Mouse (Mus musculus): Measurements from ENCODE around the gene Nudt9. TPM values are rescaled to one million over a fixed set of nuclear protein-coding genes. Genes with fewer than 3 reads are reported as not detected.
A peak's percentile ranks its signal among the peaks of the same experiment; 100 is the strongest.

Gene Nudt9
- 63.1 and 65.1 TPM in 2 replicates for polyA plus RNA-seq (2016; fragmentation: Nextera tagmentation; extraction: Ambion mirVana)

DNA sequence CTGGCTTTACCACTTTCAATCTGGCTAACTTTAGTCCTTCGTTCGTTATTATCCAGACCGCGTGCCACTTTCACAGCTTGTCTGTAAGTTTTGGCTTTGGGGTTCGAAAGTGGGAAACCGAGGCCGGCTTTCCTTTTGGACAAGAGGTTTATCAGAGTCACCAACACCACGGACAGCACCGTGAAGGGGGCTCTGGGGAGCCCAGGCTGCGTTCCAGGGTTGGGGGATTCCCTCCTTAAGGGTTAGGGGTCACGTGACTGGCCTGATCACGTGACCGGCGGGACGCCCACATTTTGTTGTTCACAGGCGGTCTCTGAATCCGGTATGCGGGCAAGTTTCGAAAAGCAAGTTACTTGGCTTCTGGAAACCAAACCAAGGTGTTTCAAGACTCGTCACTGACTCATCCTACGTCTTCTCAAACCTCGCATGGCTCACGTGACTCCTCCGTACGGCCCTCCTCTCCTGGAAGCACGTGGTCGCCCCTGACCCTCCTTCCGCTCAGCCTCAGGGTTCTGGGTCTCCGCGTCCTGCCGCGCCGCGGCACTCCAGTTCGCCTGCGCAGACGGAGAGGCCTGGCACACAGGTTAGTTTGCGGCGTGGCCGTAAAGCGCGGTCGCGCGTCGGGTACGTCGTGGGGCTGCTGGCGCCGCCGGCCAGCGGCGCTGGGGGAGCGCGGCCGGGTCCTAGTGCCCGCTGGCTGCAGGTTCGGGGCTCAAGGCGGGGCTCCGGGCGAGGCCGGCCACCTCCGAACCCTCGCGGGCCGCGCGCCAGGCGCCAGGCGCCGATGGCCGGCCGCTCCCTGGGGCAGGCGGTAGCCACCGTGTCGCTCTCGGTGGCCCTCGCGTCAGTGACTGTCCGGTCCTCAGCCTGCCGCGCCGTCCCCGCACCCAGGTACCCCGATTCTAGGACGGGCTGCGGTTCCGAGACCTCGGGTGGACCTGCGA, at the start of gene Nudt9:
Gene Nudt9 (plus strand): TSS at position 51 of the 944 bp plus-strand sequence.
- peak within 1 kb of the TSS; percentile 93 for H3K27ac ChIP-seq (replicated peaks)
- 5% methylated on average over 90 of the region's 90 CpGs for WGBS

GRCm38 (mm10) chr5:103998739-103999138, 47.4 kb upstream of the Nudt9 start:
- H3K4me3 ChIP-seq, result no peak overlapping the region
- H3K27me3 ChIP-seq (replicated peaks; ENCODE audit: low read depth, poor library complexity, severe bottlenecking), result peaks cover 2% of the 10 kb centered on the region; the same call in 1 of the 2 replicates
- DNase-seq (ENCODE audit: low spot score), result no peak
- H3K36me3 ChIP-seq (replicated peaks), result no peaks in the 10 kb centered on the region
- no peaks in the 10 kb centered on the region for H3K9me3 ChIP-seq
- H3K27ac ChIP-seq (replicated peaks), result no peak overlapping the region
- 77% methylated on average over 5 of the region's 5 CpGs for WGBS
- H3K4me1 ChIP-seq, result peaks cover 12% of the 10 kb centered on the region

More for the DNA sequence above, at the start of gene Nudt9:
- H3K4me1 ChIP-seq, result peaks cover 19% of the 10 kb centered on the region
- peak within 1 kb of the TSS; percentile 82 for H3K4me3 ChIP-seq
- H3K27me3 ChIP-seq (replicated peaks; ENCODE audit: low read depth, poor library complexity, severe bottlenecking), result no peaks in the 10 kb centered on the region
- H3K36me3 ChIP-seq (replicated peaks), result peaks cover 14% of the 10 kb centered on the region
- peak; percentile 99 for DNase-seq (ENCODE audit: low spot score)
- H3K9me3 ChIP-seq, result no peaks in the 10 kb centered on the region

- WGBS, result 7% methylated on average over 5 of the region's 5 CpGs
- Histone ChIP-seq H3K9me3 (no peaks in the 10 kb centered on the region), H3K4me3 (no peak overlapping the region), H3K27me3 (replicated peaks; ENCODE audit: low read depth, poor library complexity, severe bottlenecking) (peaks cover 4% of the 10 kb centered on the region; the same call in 1 of the 2 replicates), H3K27ac (replicated peaks) (no peak overlapping the region), H3K4me1 (peaks cover 12% of the 10 kb centered on the region), H3K36me3 (replicated peaks) (no peaks in the 10 kb centered on the region)
- peak; percentile 82 for DNase-seq (ENCODE audit: low spot score)
Measured at GRCm38 (mm10) chr5:103999738-104000137, 46.4 kb upstream of the Nudt9 start.

- H3K36me3 ChIP-seq (replicated peaks), result no peaks in the 10 kb centered on the region
- peak overlapping the region; percentile 37; the same call in 1 of the 2 replicates for H3K4me3 ChIP-seq
- H3K27me3 ChIP-seq (replicated peaks; ENCODE audit: low read depth, poor library complexity, severe bottlenecking), result peaks cover 4% of the 10 kb centered on the region; the same call in 1 of the 2 replicates
- H3K4me1 ChIP-seq, result peaks cover 12% of the 10 kb centered on the region
- DNase-seq (ENCODE audit: low spot score), result peak; percentile 32
- H3K9me3 ChIP-seq, result no peaks in the 10 kb centered on the region
- 16% methylated on average over 18 of the region's 18 CpGs for WGBS
- peak overlapping the region; percentile 7 for H3K27ac ChIP-seq (replicated peaks)
Measured at GRCm38 (mm10) chr5:104002549-104003255, 43.4 kb upstream of the Nudt9 start.

DNA sequence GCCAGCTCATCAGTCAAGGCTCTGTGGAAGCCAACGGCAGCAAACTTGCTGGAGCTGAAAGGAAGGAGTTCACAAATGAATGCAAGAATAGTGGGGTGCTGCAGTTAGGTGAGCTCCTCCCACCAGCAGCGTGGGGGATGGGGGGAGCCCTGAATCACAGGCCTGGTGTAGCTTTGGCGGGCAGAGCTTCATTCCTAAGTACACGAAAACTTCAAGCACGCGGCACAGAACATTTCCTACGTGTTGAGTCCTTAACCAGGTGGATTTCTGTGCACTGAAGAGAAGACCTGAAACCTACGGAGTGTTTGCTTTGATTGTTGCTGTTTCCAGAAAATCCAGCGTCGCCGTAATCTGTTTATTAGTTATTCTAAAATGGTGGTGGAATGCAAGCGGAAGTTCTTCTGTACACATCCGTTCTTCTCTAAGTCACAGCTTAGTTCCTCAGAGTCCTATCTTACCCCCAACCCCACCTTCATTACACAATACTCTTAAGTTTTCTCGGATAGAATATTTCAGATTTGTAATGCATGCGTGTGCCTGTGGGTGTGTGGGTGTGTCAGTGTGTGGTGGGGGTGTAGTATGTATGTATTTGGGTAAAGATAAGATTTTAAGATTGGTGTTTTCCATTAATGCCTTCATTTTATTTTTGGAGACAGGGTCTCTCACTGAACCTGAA, 42.7 kb upstream of the Nudt9 start:
- H3K27ac ChIP-seq (replicated peaks), result peak overlapping the region; percentile 7
- 42% methylated on average over 15 of the region's 15 CpGs for WGBS

DNA sequence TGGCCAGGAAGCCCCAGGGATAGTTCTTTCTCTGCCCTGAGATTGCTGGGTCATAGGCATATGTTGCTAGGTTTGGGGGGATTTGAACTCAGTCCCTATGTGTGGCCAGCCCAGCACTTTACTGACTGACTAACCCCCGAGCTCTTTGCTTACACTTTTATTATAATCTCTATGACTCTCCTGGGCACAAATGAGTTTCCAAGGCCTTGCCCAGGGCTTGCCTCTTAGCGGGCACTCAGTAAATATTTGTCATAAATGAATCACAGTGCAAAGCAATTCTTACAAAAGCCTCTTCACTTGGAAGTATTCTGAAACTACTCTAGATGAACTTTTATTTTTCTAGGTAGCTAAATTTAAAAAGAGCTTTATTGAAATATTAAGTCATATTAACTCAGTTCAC, 42.2 kb upstream of the Nudt9 start:
- H3K27me3 ChIP-seq (replicated peaks; ENCODE audit: low read depth, poor library complexity, severe bottlenecking), result peaks cover 4% of the 10 kb centered on the region; the same call in 1 of the 2 replicates
- no peak overlapping the region for H3K4me3 ChIP-seq
- peaks cover 12% of the 10 kb centered on the region for H3K4me1 ChIP-seq
- no peaks in the 10 kb centered on the region for H3K9me3 ChIP-seq
- no peaks in the 10 kb centered on the region for H3K36me3 ChIP-seq (replicated peaks)
- no peak overlapping the region for H3K27ac ChIP-seq (replicated peaks)
- 91% methylated on average over 2 of the region's 2 CpGs for WGBS
- DNase-seq (ENCODE audit: low spot score), result no peak

More for the DNA sequence above, 42.7 kb upstream of the Nudt9 start:
- Histone ChIP-seq H3K27me3 (replicated peaks; ENCODE audit: low read depth, poor library complexity, severe bottlenecking) (peaks cover 4% of the 10 kb centered on the region; the same call in 1 of the 2 replicates), H3K9me3 (no peaks in the 10 kb centered on the region), H3K36me3 (replicated peaks) (no peaks in the 10 kb centered on the region), H3K4me3 (peak overlapping the region; percentile 37; the same call in 1 of the 2 replicates), H3K4me1 (peaks cover 12% of the 10 kb centered on the region)
- DNase-seq (ENCODE audit: low spot score), result peak; percentile 21

DNA sequence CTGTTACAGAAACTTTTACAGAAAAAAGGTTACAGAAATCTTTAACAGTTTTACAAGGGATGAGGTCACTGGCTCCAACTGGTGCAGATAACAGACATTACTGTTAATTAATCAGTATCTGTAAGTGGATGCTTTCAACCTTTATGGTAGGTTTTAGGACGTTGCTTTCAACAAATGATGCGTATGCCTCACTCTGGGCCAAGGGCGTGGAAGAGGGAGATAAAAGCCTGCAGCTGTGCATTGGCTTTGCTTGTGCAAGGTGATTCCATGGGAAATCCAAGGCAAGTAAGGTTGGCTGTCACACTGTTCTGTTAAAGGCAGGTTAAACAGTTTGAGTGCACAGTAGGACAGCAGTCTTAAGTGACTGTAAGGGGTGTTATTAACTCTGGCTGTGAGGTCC, 39.3 kb upstream of the Nudt9 start:
- WGBS, result 86% methylated on average over 3 of the region's 3 CpGs

GRCm38 (mm10) chr5:104007801-104008200, 38.3 kb upstream of the Nudt9 start:
- no peak for DNase-seq (ENCODE audit: low spot score)
- WGBS, result 72% methylated on average over 5 of the region's 5 CpGs
- H3K4me3 ChIP-seq, result no peak overlapping the region
- no peak overlapping the region for H3K27ac ChIP-seq (replicated peaks)
- H3K27me3 ChIP-seq (replicated peaks; ENCODE audit: low read depth, poor library complexity, severe bottlenecking), result peaks cover 4% of the 10 kb centered on the region; the same call in 1 of the 2 replicates
- no peaks in the 10 kb centered on the region for H3K9me3 ChIP-seq
- no peaks in the 10 kb centered on the region for H3K36me3 ChIP-seq (replicated peaks)
- peaks cover 6% of the 10 kb centered on the region for H3K4me1 ChIP-seq

More for the DNA sequence above, 39.3 kb upstream of the Nudt9 start:
- Histone ChIP-seq H3K9me3 (no peaks in the 10 kb centered on the region), H3K4me1 (peaks cover 12% of the 10 kb centered on the region), H3K27ac (replicated peaks) (no peak overlapping the region), H3K4me3 (no peak overlapping the region), H3K36me3 (replicated peaks) (no peaks in the 10 kb centered on the region), H3K27me3 (replicated peaks; ENCODE audit: low read depth, poor library complexity, severe bottlenecking) (peaks cover 4% of the 10 kb centered on the region; the same call in 1 of the 2 replicates)
- no peak for DNase-seq (ENCODE audit: low spot score)

DNA sequence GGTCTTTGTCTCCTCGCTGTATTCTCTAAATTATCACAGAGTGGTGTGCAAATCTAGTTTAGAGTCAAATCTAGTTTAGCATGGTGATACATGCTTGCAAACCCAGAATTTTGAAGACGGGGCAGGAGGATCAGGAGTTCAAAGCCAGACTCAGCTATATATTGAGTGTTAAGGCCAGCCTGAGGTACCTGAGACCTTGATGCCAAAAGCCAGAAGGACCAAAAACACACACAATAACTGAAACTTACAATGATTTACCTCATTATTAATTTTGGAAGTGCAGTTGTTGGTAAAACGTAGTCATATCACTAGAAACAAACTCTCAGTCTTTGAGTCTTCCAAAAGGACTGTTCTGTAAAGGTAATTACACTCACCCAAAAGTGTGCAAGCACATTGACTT, 36.7 kb upstream of the Nudt9 start:
- H3K9me3 ChIP-seq, result no peaks in the 10 kb centered on the region
- DNase-seq (ENCODE audit: low spot score), result no peak
- no peak overlapping the region for H3K27ac ChIP-seq (replicated peaks)
- no peaks in the 10 kb centered on the region for H3K36me3 ChIP-seq (replicated peaks)
- H3K4me3 ChIP-seq, result no peak overlapping the region
- H3K27me3 ChIP-seq (replicated peaks; ENCODE audit: low read depth, poor library complexity, severe bottlenecking), result no peaks in the 10 kb centered on the region
- 93% methylated on average over 3 of the region's 3 CpGs for WGBS
- no peaks in the 10 kb centered on the region for H3K4me1 ChIP-seq

DNA sequence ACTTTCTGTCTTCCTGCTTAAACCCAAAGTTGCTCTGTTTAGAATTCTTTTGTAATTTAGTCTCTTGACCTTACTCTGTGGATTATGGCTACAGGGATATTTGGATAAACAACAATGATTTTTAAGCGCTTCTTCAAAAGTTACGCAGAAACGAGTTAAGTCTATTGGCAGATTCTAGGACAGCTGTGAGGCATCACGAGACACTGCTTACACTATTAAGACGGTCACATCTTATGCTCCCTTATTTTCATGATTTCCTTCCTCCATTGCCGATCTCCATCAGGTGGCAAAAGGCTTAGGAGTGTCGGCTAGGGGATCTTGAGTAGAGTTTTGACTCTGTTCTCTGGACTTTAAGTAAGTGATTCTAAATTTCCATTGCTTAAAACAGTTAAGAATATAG, 35.8 kb upstream of the Nudt9 start:
- Histone ChIP-seq H3K9me3 (no peaks in the 10 kb centered on the region), H3K27me3 (replicated peaks; ENCODE audit: low read depth, poor library complexity, severe bottlenecking) (no peaks in the 10 kb centered on the region), H3K4me3 (no peak overlapping the region), H3K36me3 (replicated peaks) (no peaks in the 10 kb centered on the region), H3K27ac (replicated peaks) (no peak overlapping the region), H3K4me1 (no peaks in the 10 kb centered on the region)
- WGBS, result 92% methylated on average over 7 of the region's 7 CpGs
- no peak for DNase-seq (ENCODE audit: low spot score)

- H3K27ac ChIP-seq (replicated peaks), result no peak overlapping the region
- no peaks in the 10 kb centered on the region for H3K4me1 ChIP-seq
- H3K4me3 ChIP-seq, result no peak overlapping the region
- no peaks in the 10 kb centered on the region for H3K9me3 ChIP-seq
- no peak for DNase-seq (ENCODE audit: low spot score)
- no peaks in the 10 kb centered on the region for H3K27me3 ChIP-seq (replicated peaks; ENCODE audit: low read depth, poor library complexity, severe bottlenecking)
- no peaks in the 10 kb centered on the region for H3K36me3 ChIP-seq (replicated peaks)
Measured at GRCm38 (mm10) chr5:104011419-104011818, 34.7 kb upstream of the Nudt9 start.
